Mouse (Mus musculus) C2C12 (cell line): Measurements from ENCODE around the gene Otub2.

Experiments
- CTCF ChIP-seq: IDR thresholded peaks from one replicate; pipeline ENCODE4 v1.5.1; 2011; ENCODE audit not compliant: control insufficient read depth, insufficient read depth, insufficient read length
- MAX ChIP-seq: IDR thresholded peaks from one replicate; pipeline ENCODE4 v1.6.1; 2011; ENCODE audit warnings: mild to moderate bottlenecking, control low read depth
- USF1 ChIP-seq: IDR thresholded peaks from one replicate; pipeline ENCODE4 v1.6.1; 2011; ENCODE audit warnings: low read depth, mild to moderate bottlenecking, control low read depth, moderate library complexity

DNA sequence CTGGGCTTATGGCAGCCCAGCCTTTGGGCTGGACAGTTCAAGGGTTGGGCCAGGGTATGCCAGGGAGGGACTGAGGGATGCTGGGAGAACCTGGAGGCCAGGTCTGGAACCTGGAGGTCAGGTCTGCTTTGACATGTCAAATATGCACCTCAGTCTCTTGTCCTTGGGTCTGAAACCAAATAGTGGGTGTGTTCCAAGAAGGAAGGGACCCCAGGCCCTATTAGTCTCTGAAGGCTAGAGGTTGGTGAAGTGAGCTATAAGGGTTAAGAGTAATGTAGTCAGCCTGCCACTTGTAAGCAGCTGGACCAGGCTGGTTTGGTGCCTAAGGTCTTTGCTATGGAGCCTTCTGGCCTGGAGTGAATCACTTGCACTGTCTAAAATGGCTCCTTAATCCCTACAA is 46.4 kb downstream of the Otub2 start:
- no peak for TF ChIP-seq CTCF
- TF ChIP-seq USF1 = no peak
- TF ChIP-seq MAX = no peak
